Mouse (Mus musculus) heart, postnatal 0 days (tissue): ENCODE measurements around the gene 3110082I17Rik. TPM values are rescaled to one million over a fixed set of nuclear protein-coding genes. Genes with fewer than 3 reads are reported as not detected.

Experiments
- ATAC-seq: fragments of 200-750 bp; cut with Nextera tagmentation; 2 replicates; pipeline ENCODE4 v1.8.0; 2017; ENCODE audit warnings: low read depth, moderate number of reproducible peaks, moderate library complexity; ENCODE audit not compliant: insufficient read depth
- DNase-seq: peaks from one replicate; pipeline ENCODE4 v3.0.0-alpha.2; 2016; ENCODE audit warnings: low spot score
- H3K27ac ChIP-seq: fragments of 300-500 bp; sonication (generic); 2 replicates; pipeline ENCODE4 v1.5.1; 2014; ENCODE audit warnings: low read depth, mild to moderate bottlenecking
- H3K27me3 ChIP-seq: fragments of 300-500 bp; sonication (generic); 2 replicates; pipeline ENCODE4 v1.6.1; 2014; ENCODE audit warnings: low read length, mixed read lengths; ENCODE audit not compliant: control insufficient read depth, insufficient read depth
- H3K36me3 ChIP-seq: fragments of 300-500 bp; sonication (generic); replicated peaks from 2 replicates; pipeline ENCODE4 v1.6.1; 2014; ENCODE audit warnings: low read length, mixed read lengths; ENCODE audit not compliant: control insufficient read depth, insufficient read depth
- H3K4me1 ChIP-seq: fragments of 300-500 bp; sonication (generic); 2 replicates; pipeline ENCODE4 v1.6.1; 2014; ENCODE audit warnings: antibody characterized with exemption; ENCODE audit not compliant: control insufficient read depth, insufficient read depth
- H3K4me2 ChIP-seq: fragments of 300-500 bp; sonication (generic); 2 replicates; pipeline ENCODE4 v1.6.1; 2014; ENCODE audit warnings: low read depth, mild to moderate bottlenecking, low read length, moderate library complexity
- H3K4me3 ChIP-seq: fragments of 300-500 bp; sonication (generic); 2 replicates; pipeline ENCODE4 v1.5.1; 2014; ENCODE audit warnings: low read depth, low read length
- H3K9ac ChIP-seq: fragments of 300-500 bp; sonication (generic); replicated peaks from 2 replicates; pipeline ENCODE4 v1.6.1; 2014; ENCODE audit warnings: low read depth, low read length, mixed read lengths
- H3K9me3 ChIP-seq: fragments of 300-500 bp; sonication (generic); replicated peaks from 2 replicates; pipeline ENCODE4 v1.6.1; 2016; ENCODE audit warnings: low read length; ENCODE audit not compliant: control insufficient read depth
- CTCF ChIP-seq: IDR thresholded peaks from 2 replicates; pipeline ENCODE4 v1.5.1; 2016; ENCODE audit warnings: antibody characterized with exemption, control low read depth, low read depth
- EP300 ChIP-seq: IDR thresholded peaks from 2 replicates; pipeline ENCODE4 v1.6.1; 2016; ENCODE audit warnings: antibody characterized with exemption, low read depth
- WGBS: fragments of 180-500 bp; shearing (Covaris S2); extraction: QIAGEN DNeasy Blood & Tissue Kit; methylation state at CpG from one replicate; pipeline ENCODE4 v1.1.7; 2014; 5-methylcytosine and 5-hydroxymethylcytosine counted together
- polyA plus RNA-seq: library from polyadenylated mRNA; unstranded; fragments of >200 nt; fragmentation: Nextera tagmentation; extraction: Ambion mirVana; gene quantifications from 2 replicates; pipeline ENCODE4 v1.2.1, GENCODE M21; 2015
- total RNA-seq: library from RNA; depleted of rRNA; stranded (reverse); fragments of >200 nt; gene quantifications from 2 replicates; pipeline ENCODE4 v1.2.3, GENCODE M21; 2014; ENCODE audit warnings: low replicate concordance

Gene 3110082I17Rik
- total and polyA plus RNA-seq, 2 experiments from 2014 or later = 5.9 to 10.6 TPM

GRCm38 (mm10) chr5:139466373-139466772, 6.0 kb upstream of the 3110082I17Rik start:
- Histone ChIP-seq H3K9me3 (no peaks in the 10 kb centered on the region), H3K4me2 (no peak overlapping the region), H3K4me3 (no peak overlapping the region), H3K4me1 (no peaks in the 10 kb centered on the region), H3K9ac (no peak overlapping the region), H3K27ac (no peak overlapping the region), H3K36me3 (peaks cover 3% of the 10 kb centered on the region; the same call in 1 of the 2 replicates), H3K27me3 (no peaks in the 10 kb centered on the region)
- WGBS = 66% methylated on average over 2 of the region's 2 CpGs
- DNase-seq (no peak), ATAC-seq (no peak)
- no peak for TF ChIP-seq CTCF
- TF ChIP-seq EP300 = no peak

DNA sequence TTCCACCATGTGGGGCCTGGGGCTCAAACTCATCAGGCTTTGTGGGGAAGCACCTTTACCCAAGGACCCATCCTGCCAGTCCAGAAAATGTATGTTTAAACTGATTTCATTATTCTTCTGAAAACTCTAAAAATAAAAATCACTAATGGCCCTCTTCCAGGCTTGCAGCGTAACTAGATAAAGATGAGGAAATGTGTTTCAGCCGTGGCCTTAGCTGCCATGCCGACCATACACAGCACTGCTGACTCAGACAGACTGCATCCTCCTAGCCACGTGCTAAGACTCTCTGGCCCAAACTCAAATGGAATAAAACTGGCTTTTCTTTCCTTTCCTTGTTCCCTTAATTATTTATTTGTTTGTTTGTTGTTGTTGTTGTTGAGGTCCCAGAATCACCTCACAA, 4.5 kb upstream of the 3110082I17Rik start:
- H3K27ac ChIP-seq = no peak overlapping the region
- H3K4me1 ChIP-seq = peaks cover 5% of the 10 kb centered on the region; the same call in 1 of the 2 replicates
- TF ChIP-seq EP300 = no peak
- TF ChIP-seq CTCF = no peak
- ATAC-seq (no peak), DNase-seq (no peak)
- WGBS = 38% methylated on average over 4 of the region's 4 CpGs
- H3K9ac ChIP-seq = no peak overlapping the region
- H3K36me3 ChIP-seq = no peaks in the 10 kb centered on the region
- H3K9me3 ChIP-seq = no peaks in the 10 kb centered on the region
- H3K4me3 ChIP-seq = no peak overlapping the region
- no peak overlapping the region for H3K4me2 ChIP-seq
- H3K27me3 ChIP-seq = no peaks in the 10 kb centered on the region

GRCm38 (mm10) chr5:139459938-139460337, 389 bp downstream of the 3110082I17Rik start:
- no peaks in the 10 kb centered on the region for H3K36me3 ChIP-seq
- DNase-seq (no peak), ATAC-seq (0 out of 2 replicates have a peak, but pooled peaks have one; percentile 1)
- no peaks in the 10 kb centered on the region for H3K9me3 ChIP-seq
- TF ChIP-seq CTCF = no peak
- TF ChIP-seq EP300 = no peak
- no peak overlapping the region for H3K27ac ChIP-seq
- WGBS = 8% methylated on average over 10 of the region's 10 CpGs
- H3K4me3 ChIP-seq = peak overlapping the region; percentile 60
- peaks cover 7% of the 10 kb centered on the region; the same call in 1 of the 2 replicates for H3K4me1 ChIP-seq
- H3K27me3 ChIP-seq = no peaks in the 10 kb centered on the region
- peak overlapping the region; percentile 84 for H3K4me2 ChIP-seq
- peak overlapping the region; percentile 44 for H3K9ac ChIP-seq

DNA sequence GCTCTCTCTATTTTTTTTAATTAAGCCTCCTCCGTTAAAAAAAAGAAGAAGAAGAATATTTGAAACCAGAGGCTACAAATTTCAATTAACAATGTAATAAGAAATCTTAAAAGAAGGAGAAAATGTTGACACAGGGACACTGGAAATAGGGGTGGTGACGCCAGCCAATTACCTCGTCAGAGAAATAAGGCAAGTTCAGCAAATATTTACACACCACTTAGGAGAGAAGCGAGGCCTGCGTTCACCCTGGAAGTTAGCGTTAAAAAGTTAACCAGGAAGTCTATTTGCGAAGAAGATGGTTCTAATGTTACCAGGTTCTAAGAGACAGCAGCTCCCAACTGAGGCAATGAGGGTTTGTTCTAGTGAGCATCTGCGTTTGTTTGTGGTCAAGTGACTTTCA, 3.1 kb downstream of the 3110082I17Rik start:
- TF ChIP-seq EP300 (no peak), CTCF (no peak)
- H3K4me2 ChIP-seq = no peak overlapping the region
- no peak overlapping the region for H3K4me3 ChIP-seq
- no peaks in the 10 kb centered on the region for H3K36me3 ChIP-seq
- H3K9me3 ChIP-seq = no peaks in the 10 kb centered on the region
- no peak for ATAC-seq
- H3K27me3 ChIP-seq = no peaks in the 10 kb centered on the region
- no peak for DNase-seq
- 88% methylated on average over 8 of the region's 8 CpGs for WGBS
- H3K9ac ChIP-seq = no peak overlapping the region
- peaks cover 7% of the 10 kb centered on the region; the same call in 1 of the 2 replicates for H3K4me1 ChIP-seq
- H3K27ac ChIP-seq = no peak overlapping the region

DNA sequence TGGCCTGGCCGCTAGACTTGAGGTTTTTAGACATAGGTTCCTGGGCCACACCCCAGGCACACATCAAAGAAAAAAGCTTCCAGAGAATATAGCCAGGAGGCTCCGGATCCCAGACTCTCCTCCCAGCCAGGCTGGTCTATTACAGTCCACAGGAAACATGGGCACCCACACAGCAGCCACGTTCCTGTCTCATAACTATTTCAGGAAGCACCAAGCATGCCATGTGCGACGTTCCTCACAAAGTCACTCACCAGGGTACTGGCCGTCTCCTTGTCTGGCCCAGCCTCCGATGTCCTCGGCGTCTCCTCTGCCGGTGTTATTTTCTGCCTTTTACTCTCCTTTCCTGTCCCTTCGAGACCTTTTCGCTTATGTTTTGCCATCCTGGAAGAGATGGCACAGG, 5.2 kb downstream of the 3110082I17Rik start:
- no peak overlapping the region for H3K4me3 ChIP-seq

GRCm38 (mm10) chr5:139453031-139453430, 7.3 kb downstream of the 3110082I17Rik start:
- WGBS = 87% methylated on average over 10 of the region's 10 CpGs
- H3K27me3 ChIP-seq = no peaks in the 10 kb centered on the region
- no peaks in the 10 kb centered on the region for H3K9me3 ChIP-seq
- TF ChIP-seq EP300 (no peak), CTCF (no peak)
- H3K9ac ChIP-seq = no peak overlapping the region
- H3K36me3 ChIP-seq = no peaks in the 10 kb centered on the region
- DNase-seq (no peak), ATAC-seq (no peak)
- H3K4me1 ChIP-seq = peaks cover 6% of the 10 kb centered on the region; the same call in 1 of the 2 replicates
- no peak overlapping the region for H3K27ac ChIP-seq
- H3K4me2 ChIP-seq = no peak overlapping the region
- H3K4me3 ChIP-seq = no peak overlapping the region

More for the DNA sequence above, 5.2 kb downstream of the 3110082I17Rik start:
- no peaks in the 10 kb centered on the region for H3K27me3 ChIP-seq
- H3K4me2 ChIP-seq = no peak overlapping the region
- WGBS = 88% methylated on average over 12 of the region's 12 CpGs
- 0 out of 2 replicates have a peak, but pooled peaks cover 4% of the 10 kb centered on the region for H3K4me1 ChIP-seq
- no peaks in the 10 kb centered on the region for H3K9me3 ChIP-seq
- H3K9ac ChIP-seq = no peak overlapping the region
- no peak for DNase-seq
- no peak for TF ChIP-seq EP300
- no peaks in the 10 kb centered on the region for H3K36me3 ChIP-seq
- H3K27ac ChIP-seq = no peak overlapping the region
- ATAC-seq = no peak
